Mouse (Mus musculus): ENCODE data around the gene Rps16. TPM values are rescaled to one million over a fixed set of nuclear protein-coding genes. Genes with fewer than 3 reads are reported as not detected.

Rps16 gene
- polyA plus RNA-seq, 1 experiment = 212 TPM

DNA sequence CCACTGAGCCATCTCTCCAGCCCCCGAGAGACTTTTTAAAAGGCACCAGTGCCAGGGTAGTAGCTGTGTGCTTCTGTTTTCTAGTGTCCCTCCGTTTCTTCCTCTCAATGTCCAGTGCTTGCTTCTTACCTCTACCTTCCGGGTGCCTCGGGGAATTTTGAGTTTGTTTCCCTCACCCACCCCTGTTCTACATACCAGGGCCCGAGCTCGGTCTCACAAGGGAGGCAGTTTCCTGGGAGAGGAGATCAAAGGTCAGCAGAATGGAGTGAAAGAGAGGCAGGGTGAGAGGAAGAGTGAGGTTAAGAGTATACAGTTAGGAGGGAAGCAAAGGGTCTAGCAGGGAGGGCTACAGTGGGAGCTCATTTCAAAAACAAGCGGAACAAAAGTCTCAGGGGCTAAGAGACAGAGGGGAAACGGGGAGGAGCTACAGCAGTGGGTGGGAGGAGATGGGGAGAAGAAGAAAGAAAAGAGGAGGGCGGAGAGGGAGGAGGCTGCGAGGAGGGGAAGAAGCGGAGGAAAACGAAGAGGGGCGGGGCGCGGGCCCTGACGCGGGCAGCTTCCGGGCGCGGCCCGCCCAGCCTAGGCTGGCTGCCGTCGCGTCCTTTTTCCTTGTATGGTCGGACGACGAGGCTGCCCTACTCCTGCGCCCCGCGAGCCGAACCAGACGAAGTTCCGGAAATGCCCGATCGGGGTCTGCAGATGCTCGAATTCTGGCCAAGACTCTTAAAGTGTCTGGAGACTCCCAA is 24.9 kb downstream of the Rps16 start:
- H3K9me3 ChIP-seq (ENCODE audit: control insufficient read depth, low read length) = no peaks in the 10 kb centered on the region
- peaks cover 94% of the 10 kb centered on the region for H3K4me1 ChIP-seq (ENCODE audit: control insufficient read depth)
- peaks cover 9% of the 10 kb centered on the region for H3K36me3 ChIP-seq (ENCODE audit: control insufficient read depth)
- H3K4me3 ChIP-seq (replicated peaks) = peak overlapping the region; percentile 65
- TF ChIP-seq GATA1 (IDR thresholded peaks at IDR 0.05; ENCODE audit: low read length) = no peak
- TF ChIP-seq TAL1 (IDR thresholded peaks at IDR 0.05; ENCODE audit: low read length) = no peak
- H3K27me3 ChIP-seq (ENCODE audit: control insufficient read depth) = peaks cover 23% of the 10 kb centered on the region

DNA sequence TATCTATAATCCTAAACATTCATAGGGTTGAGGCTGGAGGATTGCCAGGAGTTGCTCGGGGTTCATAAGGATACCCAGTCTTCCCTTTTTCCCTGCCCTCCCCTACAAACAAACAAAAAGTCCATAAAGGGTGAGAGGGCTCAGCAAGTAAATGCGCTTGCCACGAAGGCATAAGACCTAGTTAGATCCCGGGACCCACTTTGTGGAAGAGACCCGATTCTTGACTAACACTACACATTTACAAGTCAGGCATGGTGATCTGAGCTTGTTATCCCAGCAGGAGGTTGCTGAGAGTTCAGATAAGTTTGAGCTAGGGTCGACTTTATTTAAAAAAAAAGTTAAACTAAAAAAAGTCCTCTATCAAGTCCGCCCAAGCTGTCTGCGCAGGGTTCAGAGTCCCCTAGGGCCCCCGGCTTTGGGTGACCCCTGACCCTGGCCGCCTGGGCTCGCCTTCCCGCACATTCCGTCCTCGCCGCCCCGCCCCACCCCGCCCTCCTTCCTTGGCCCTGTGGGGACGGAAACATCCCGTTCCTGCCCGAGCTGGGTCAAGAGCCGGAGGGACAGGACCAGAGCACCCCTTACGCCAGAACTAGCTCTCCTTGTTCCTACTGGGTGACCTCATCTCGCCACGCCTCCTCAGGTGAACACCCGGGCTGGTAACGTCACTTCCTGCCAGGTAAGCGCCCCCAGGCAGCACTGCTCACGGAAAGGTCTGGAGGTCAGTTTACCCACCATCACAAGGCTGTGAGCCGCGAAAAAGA is 25.7 kb downstream of the Rps16 start:
- peaks cover 96% of the 10 kb centered on the region for H3K4me1 ChIP-seq (ENCODE audit: control insufficient read depth)
- H3K4me3 ChIP-seq (replicated peaks) = peak overlapping the region; percentile 65
- H3K27me3 ChIP-seq (ENCODE audit: control insufficient read depth) = peaks cover 15% of the 10 kb centered on the region
- peaks cover 9% of the 10 kb centered on the region for H3K36me3 ChIP-seq (ENCODE audit: control insufficient read depth)
- H3K9me3 ChIP-seq (ENCODE audit: control insufficient read depth, low read length) = no peaks in the 10 kb centered on the region
- TF ChIP-seq GATA1 (IDR thresholded peaks at IDR 0.05; ENCODE audit: low read length) = no peak
- TF ChIP-seq TAL1 (IDR thresholded peaks at IDR 0.05; ENCODE audit: low read length) = no peak

- no peak for TF ChIP-seq TAL1 (IDR thresholded peaks at IDR 0.05; ENCODE audit: low read length)
- TF ChIP-seq GATA1 (IDR thresholded peaks at IDR 0.05; ENCODE audit: low read length) = no peak
- peaks cover 9% of the 10 kb centered on the region for H3K36me3 ChIP-seq (ENCODE audit: control insufficient read depth)
- no peaks in the 10 kb centered on the region for H3K9me3 ChIP-seq (ENCODE audit: control insufficient read depth, low read length)
- peaks cover 5% of the 10 kb centered on the region for H3K27me3 ChIP-seq (ENCODE audit: control insufficient read depth)
- H3K4me1 ChIP-seq (ENCODE audit: control insufficient read depth) = peaks cover 97% of the 10 kb centered on the region
- peak overlapping the region; percentile 75 for H3K4me3 ChIP-seq (replicated peaks)
These were observed 27.0 kb downstream of the Rps16 start for GRCm38 (mm10) chr7:28377190-28378065.

- Histone ChIP-seq H3K27me3 (ENCODE audit: control insufficient read depth) (peaks cover 5% of the 10 kb centered on the region), H3K4me3 (replicated peaks) (peak overlapping the region; percentile 75), H3K4me1 (ENCODE audit: control insufficient read depth) (peaks cover 97% of the 10 kb centered on the region), H3K36me3 (ENCODE audit: control insufficient read depth) (peaks cover 9% of the 10 kb centered on the region), H3K9me3 (ENCODE audit: control insufficient read depth, low read length) (no peaks in the 10 kb centered on the region)
- TF ChIP-seq TAL1 (IDR thresholded peaks at IDR 0.05; ENCODE audit: low read length) (no peak), GATA1 (IDR thresholded peaks at IDR 0.05; ENCODE audit: low read length) (no peak)
These were observed 27.7 kb downstream of the Rps16 start for GRCm38 (mm10) chr7:28378066-28378690.

DNA sequence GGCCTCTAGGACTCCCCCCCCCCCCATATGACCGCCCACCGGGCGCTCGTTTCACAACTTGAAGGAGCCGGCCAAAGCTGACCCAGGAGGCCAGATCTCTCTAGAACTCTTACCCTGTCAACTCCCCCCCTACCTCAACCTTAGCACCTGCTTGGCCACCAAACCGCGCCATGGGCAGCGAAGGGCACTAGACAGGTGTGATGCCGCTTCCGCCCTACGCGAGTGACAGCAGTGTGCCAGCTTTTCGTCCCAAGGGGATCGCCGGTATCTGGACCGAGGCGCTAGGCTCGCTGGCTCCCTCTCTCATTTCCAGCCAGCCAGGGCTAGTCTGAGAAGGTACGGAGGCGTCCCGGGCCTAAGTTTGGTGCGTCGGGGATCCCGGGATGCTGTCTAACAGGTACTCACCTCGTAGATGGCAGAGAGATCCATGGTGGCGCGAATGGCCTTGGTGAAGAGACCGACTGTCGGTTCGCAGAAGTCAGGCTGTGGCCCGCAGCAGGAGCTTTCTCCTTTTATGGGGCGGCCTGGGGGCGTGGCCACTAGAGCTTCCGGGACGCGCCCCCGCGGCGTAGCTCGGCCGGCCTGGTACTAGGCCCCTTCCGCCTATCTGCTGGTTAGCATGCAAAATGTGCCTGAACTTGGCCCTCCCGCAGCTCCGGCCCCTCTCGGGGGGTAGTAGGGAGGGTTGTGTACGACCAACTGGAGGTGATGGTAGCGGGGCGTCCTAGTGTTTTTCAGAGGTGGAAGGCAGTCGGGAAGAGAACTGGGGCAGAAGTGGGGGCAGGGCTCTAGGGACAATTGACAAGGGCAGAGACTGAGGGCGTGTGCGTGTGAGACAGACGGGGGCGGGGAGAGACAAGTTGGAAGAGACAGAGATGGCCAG is 28.6 kb downstream of the Rps16 start:
- peak overlapping the region; percentile 75 for H3K4me3 ChIP-seq (replicated peaks)
- H3K4me1 ChIP-seq (ENCODE audit: control insufficient read depth) = peaks cover 98% of the 10 kb centered on the region

DNA sequence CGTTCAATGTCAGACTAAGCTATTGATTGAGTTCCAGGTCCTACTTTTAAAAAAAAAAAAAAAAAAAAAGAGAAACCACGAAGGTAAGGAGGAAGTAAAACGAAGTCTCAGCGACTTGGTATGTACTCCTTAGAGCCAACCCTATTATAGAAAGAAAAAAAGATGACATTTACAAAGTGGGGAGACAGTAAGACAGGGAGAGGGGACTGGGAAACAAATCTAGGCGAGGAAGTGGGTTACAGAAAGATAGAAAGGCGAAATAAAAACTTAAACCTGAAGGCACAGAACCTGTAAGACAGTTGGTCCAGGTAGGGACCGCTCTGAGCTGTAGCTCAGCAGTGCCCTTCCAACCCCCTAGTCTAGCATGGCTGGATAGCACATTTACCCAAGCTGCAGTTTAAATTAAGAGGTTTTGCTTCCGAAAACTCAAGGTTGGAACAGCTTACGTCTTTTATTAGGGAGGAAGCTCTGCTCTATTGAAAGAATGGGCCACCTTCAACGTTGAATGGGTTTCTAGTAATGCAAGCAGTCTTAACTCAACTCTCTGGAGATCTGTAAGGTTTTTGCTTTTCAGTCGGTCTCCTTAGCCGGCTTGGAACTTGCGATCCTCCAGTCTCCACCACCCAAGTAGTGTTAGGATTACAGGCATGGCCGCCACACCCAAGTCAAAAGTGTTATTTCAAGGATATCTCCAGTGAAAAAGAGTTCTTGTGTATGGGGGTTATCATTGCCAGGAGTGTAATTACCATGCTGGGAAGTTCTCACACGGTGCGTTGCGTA is 30.0 kb downstream of the Rps16 start, which contains the start of gene Zfp36:
Gene Zfp36, minus strand, starts transcription at position 17 of the 780 bp plus-strand sequence.
- Histone ChIP-seq H3K9me3 (ENCODE audit: control insufficient read depth, low read length) (no peaks in the 10 kb centered on the region), H3K4me3 (replicated peaks) (peak within 1 kb of the TSS; percentile 75), H3K27me3 (ENCODE audit: control insufficient read depth) (peaks cover 5% of the 10 kb centered on the region), H3K36me3 (ENCODE audit: control insufficient read depth) (peaks cover 13% of the 10 kb centered on the region), H3K4me1 (ENCODE audit: control insufficient read depth) (peaks cover 95% of the 10 kb centered on the region)
- TF ChIP-seq GATA1 (IDR thresholded peaks at IDR 0.05; ENCODE audit: low read length) = no peak
- TF ChIP-seq TAL1 (IDR thresholded peaks at IDR 0.05; ENCODE audit: low read length) = no peak

More for the DNA sequence above, 28.6 kb downstream of the Rps16 start:
- Histone ChIP-seq H3K36me3 (ENCODE audit: control insufficient read depth) (peaks cover 9% of the 10 kb centered on the region), H3K9me3 (ENCODE audit: control insufficient read depth, low read length) (no peaks in the 10 kb centered on the region), H3K27me3 (ENCODE audit: control insufficient read depth) (peaks cover 5% of the 10 kb centered on the region)
- TF ChIP-seq GATA1 (IDR thresholded peaks at IDR 0.05; ENCODE audit: low read length) = no peak
- TF ChIP-seq TAL1 (IDR thresholded peaks at IDR 0.05; ENCODE audit: low read length) = no peak

GRCm38 (mm10) chr7:28381017-28381790 is 30.8 kb downstream of the Rps16 start:
- peaks cover 21% of the 10 kb centered on the region for H3K36me3 ChIP-seq (ENCODE audit: control insufficient read depth)

More at GRCm38 (mm10) chr7:28381017-28381790, 30.8 kb downstream of the Rps16 start:
- H3K27me3 ChIP-seq (ENCODE audit: control insufficient read depth) = peaks cover 5% of the 10 kb centered on the region
- peak overlapping the region; percentile 62 for H3K4me3 ChIP-seq (replicated peaks)
- H3K9me3 ChIP-seq (ENCODE audit: control insufficient read depth, low read length) = no peaks in the 10 kb centered on the region
- no peak for TF ChIP-seq TAL1 (IDR thresholded peaks at IDR 0.05; ENCODE audit: low read length)
- H3K4me1 ChIP-seq (ENCODE audit: control insufficient read depth) = peaks cover 91% of the 10 kb centered on the region
